Mouse (Mus musculus) macrophage (primary cell): ENCODE results near the gene Slc39a8. TPM values are rescaled to one million over a fixed set of nuclear protein-coding genes. Genes with fewer than 3 reads are reported as not detected.

Experiments
- H3K27ac ChIP-seq: fragments of 350-480 bp; formaldehyde crosslinking; 2 replicates; pipeline ENCODE4 v1.9.0; 2021
- H3K36me3 ChIP-seq: fragments of 350-480 bp; formaldehyde crosslinking; 2 replicates; pipeline ENCODE4 v1.9.0; 2021; ENCODE audit errors: inconsistent target
- H3K4me3 ChIP-seq: fragments of 350-480 bp; formaldehyde crosslinking; 2 replicates; pipeline ENCODE4 v1.9.0; 2021; ENCODE audit errors: inconsistent target
- H3K79me2 ChIP-seq: fragments of 350-480 bp; formaldehyde crosslinking; 2 replicates; pipeline ENCODE4 v1.9.0; 2021; ENCODE audit errors: inconsistent target
- WGBS: methylation state at CpG from one replicate; pipeline ENCODE4 v1.1.7; 2026; ENCODE audit warnings: inconsistent platforms; ENCODE audit not compliant: missing documents; 5-methylcytosine and 5-hydroxymethylcytosine counted together
- polyA plus RNA-seq: library from polyadenylated mRNA; stranded (reverse); fragments of 250-400 nt; gene quantifications from 3 replicates; pipeline ENCODE4 v1.2.4, GENCODE M21; 2018; ENCODE audit warnings: inconsistent platforms

Gene Slc39a8
- polyA plus RNA-seq, 1 experiment from 2014 or later, result 11.4 TPM

GRCm38 (mm10) chr3:135834988-135835387 lies 9.9 kb downstream of the Slc39a8 start:
- Histone ChIP-seq H3K4me3 (no peak overlapping the region), H3K79me2 (no peaks in the 10 kb centered on the region), H3K36me3 (no peaks in the 10 kb centered on the region), H3K27ac (no peak overlapping the region)
- WGBS, result 81% methylated on average over 3 of the region's 3 CpGs

GRCm38 (mm10) chr3:135839535-135839934 lies 14.5 kb downstream of the Slc39a8 start:
- H3K4me3 ChIP-seq, result no peak overlapping the region
- H3K36me3 ChIP-seq, result no peaks in the 10 kb centered on the region
- WGBS, result 95% methylated on average over 13 of the region's 13 CpGs
- H3K27ac ChIP-seq, result no peak overlapping the region
- no peaks in the 10 kb centered on the region for H3K79me2 ChIP-seq

- H3K79me2 ChIP-seq, result no peaks in the 10 kb centered on the region
- H3K27ac ChIP-seq, result no peak overlapping the region
- no peak overlapping the region for H3K4me3 ChIP-seq
- WGBS, result 98% methylated on average over 12 of the region's 12 CpGs
- H3K36me3 ChIP-seq, result no peaks in the 10 kb centered on the region
Observed at GRCm38 (mm10) chr3:135840185-135840584, 15.1 kb downstream of the Slc39a8 start.

GRCm38 (mm10) chr3:135841716-135842511 lies 16.8 kb downstream of the Slc39a8 start:
- Histone ChIP-seq H3K27ac (no peak overlapping the region), H3K79me2 (no peaks in the 10 kb centered on the region)
- 84% methylated on average over 7 of the region's 7 CpGs for WGBS

GRCm38 (mm10) chr3:135843181-135843580 lies 18.1 kb downstream of the Slc39a8 start:
- H3K79me2 ChIP-seq, result no peaks in the 10 kb centered on the region
- 88% methylated on average over 4 of the region's 5 CpGs for WGBS
- H3K4me3 ChIP-seq, result no peak overlapping the region
- no peak overlapping the region for H3K27ac ChIP-seq
- H3K36me3 ChIP-seq, result no peaks in the 10 kb centered on the region

More at GRCm38 (mm10) chr3:135841716-135842511, 16.8 kb downstream of the Slc39a8 start:
- no peak overlapping the region for H3K4me3 ChIP-seq
- no peaks in the 10 kb centered on the region for H3K36me3 ChIP-seq

- H3K36me3 ChIP-seq, result no peaks in the 10 kb centered on the region
- 91% methylated on average over 8 of the region's 8 CpGs for WGBS
- H3K27ac ChIP-seq, result no peak overlapping the region
- no peaks in the 10 kb centered on the region for H3K79me2 ChIP-seq
- H3K4me3 ChIP-seq, result no peak overlapping the region
Observed at GRCm38 (mm10) chr3:135843707-135844106, 18.6 kb downstream of the Slc39a8 start.

- no peak overlapping the region for H3K4me3 ChIP-seq
- no peak overlapping the region for H3K27ac ChIP-seq
- WGBS, result 79% methylated on average over 1 of the region's 1 CpGs
- no peaks in the 10 kb centered on the region for H3K36me3 ChIP-seq
- H3K79me2 ChIP-seq, result no peaks in the 10 kb centered on the region
Observed at GRCm38 (mm10) chr3:135844835-135845234, 19.8 kb downstream of the Slc39a8 start.

- H3K4me3 ChIP-seq, result no peak overlapping the region
- H3K79me2 ChIP-seq, result no peaks in the 10 kb centered on the region
- H3K27ac ChIP-seq, result no peak overlapping the region
- 94% methylated on average over 7 of the region's 7 CpGs for WGBS
- H3K36me3 ChIP-seq, result no peaks in the 10 kb centered on the region
Observed at GRCm38 (mm10) chr3:135845860-135846259, 20.8 kb downstream of the Slc39a8 start.

- no peaks in the 10 kb centered on the region for H3K36me3 ChIP-seq
Observed at GRCm38 (mm10) chr3:135851607-135852006, 26.5 kb downstream of the Slc39a8 start.

GRCm38 (mm10) chr3:135853604-135854297 lies 28.7 kb downstream of the Slc39a8 start:
- WGBS, result 92% methylated on average over 10 of the region's 10 CpGs
- H3K4me3 ChIP-seq, result no peak overlapping the region
- no peaks in the 10 kb centered on the region for H3K36me3 ChIP-seq
- no peak overlapping the region for H3K27ac ChIP-seq
- H3K79me2 ChIP-seq, result no peaks in the 10 kb centered on the region

More at GRCm38 (mm10) chr3:135851607-135852006, 26.5 kb downstream of the Slc39a8 start:
- no peak overlapping the region for H3K4me3 ChIP-seq
- no peak overlapping the region for H3K27ac ChIP-seq
- WGBS, result 59% methylated on average over 2 of the region's 2 CpGs
- H3K79me2 ChIP-seq, result no peaks in the 10 kb centered on the region

- H3K36me3 ChIP-seq, result no peaks in the 10 kb centered on the region
- no peak overlapping the region for H3K27ac ChIP-seq
- no peak overlapping the region for H3K4me3 ChIP-seq
- 82% methylated on average over 14 of the region's 14 CpGs for WGBS
- H3K79me2 ChIP-seq, result no peaks in the 10 kb centered on the region
Observed at GRCm38 (mm10) chr3:135854298-135854984, 29.4 kb downstream of the Slc39a8 start.

GRCm38 (mm10) chr3:135854985-135855340 lies 29.9 kb downstream of the Slc39a8 start:
- H3K4me3 ChIP-seq, result no peak overlapping the region
- no peak overlapping the region for H3K27ac ChIP-seq
- no peaks in the 10 kb centered on the region for H3K79me2 ChIP-seq
- H3K36me3 ChIP-seq, result no peaks in the 10 kb centered on the region
- WGBS, result 96% methylated on average over 6 of the region's 6 CpGs

- 100% methylated on average over 1 of the region's 1 CpGs for WGBS
- Histone ChIP-seq H3K36me3 (no peaks in the 10 kb centered on the region), H3K4me3 (no peak overlapping the region), H3K27ac (no peak overlapping the region), H3K79me2 (no peaks in the 10 kb centered on the region)
Observed at GRCm38 (mm10) chr3:135856303-135856702, 31.2 kb downstream of the Slc39a8 start.

GRCm38 (mm10) chr3:135857134-135857533 lies 32.1 kb downstream of the Slc39a8 start:
- H3K4me3 ChIP-seq, result no peak overlapping the region
- no peaks in the 10 kb centered on the region for H3K36me3 ChIP-seq
- H3K27ac ChIP-seq, result no peak overlapping the region
- H3K79me2 ChIP-seq, result no peaks in the 10 kb centered on the region
- 95% methylated on average over 5 of the region's 5 CpGs for WGBS

GRCm38 (mm10) chr3:135859431-135859830 lies 34.4 kb downstream of the Slc39a8 start:
- H3K4me3 ChIP-seq, result no peak overlapping the region
- 92% methylated on average over 5 of the region's 5 CpGs for WGBS
- H3K27ac ChIP-seq, result no peak overlapping the region
- H3K79me2 ChIP-seq, result no peaks in the 10 kb centered on the region
- no peaks in the 10 kb centered on the region for H3K36me3 ChIP-seq
